Mouse (Mus musculus): Measurements from ENCODE around the gene Gm10228. TPM values are rescaled to one million over a fixed set of nuclear protein-coding genes. Genes with fewer than 3 reads are reported as not detected.
A peak's percentile ranks its signal among the peaks of the same experiment; 100 is the strongest.
"Not testable (repeated sequence)": the region's sequence is repeated elsewhere in the genome, so short reads cannot be mapped to it uniquely, and the experiment has no call there.

Gene Gm10228
- not detected for total RNA-seq (2021)
- long read RNA-seq, experiment 1: 0 reads
- long read RNA-seq, experiment 2: 0 reads

DNA sequence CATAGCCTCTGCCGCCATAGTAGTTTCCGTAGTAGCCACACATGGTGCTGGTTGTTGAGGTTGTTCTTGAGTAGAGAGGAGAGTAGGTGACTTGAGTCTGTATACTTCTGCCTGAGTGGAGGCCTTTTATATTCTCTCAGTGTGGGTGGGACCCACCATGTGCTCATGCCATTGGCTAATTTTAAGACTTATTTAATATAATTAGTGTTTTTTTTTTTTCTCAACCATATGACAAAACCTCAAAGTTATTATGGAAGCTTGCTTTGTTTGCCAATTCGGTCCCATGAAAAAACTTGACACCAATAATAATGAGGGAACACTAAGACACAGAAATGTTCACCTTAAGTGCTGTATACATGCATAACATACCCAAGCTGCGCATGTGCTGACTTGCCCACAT, at the start of gene Gm10228:
Gene Gm10228 (minus strand): TSS at position 101 of the 400 bp plus-strand sequence.
- DNase-seq (ENCODE audit: low spot score in 2 of 2): not testable (repeated sequence)

DNA sequence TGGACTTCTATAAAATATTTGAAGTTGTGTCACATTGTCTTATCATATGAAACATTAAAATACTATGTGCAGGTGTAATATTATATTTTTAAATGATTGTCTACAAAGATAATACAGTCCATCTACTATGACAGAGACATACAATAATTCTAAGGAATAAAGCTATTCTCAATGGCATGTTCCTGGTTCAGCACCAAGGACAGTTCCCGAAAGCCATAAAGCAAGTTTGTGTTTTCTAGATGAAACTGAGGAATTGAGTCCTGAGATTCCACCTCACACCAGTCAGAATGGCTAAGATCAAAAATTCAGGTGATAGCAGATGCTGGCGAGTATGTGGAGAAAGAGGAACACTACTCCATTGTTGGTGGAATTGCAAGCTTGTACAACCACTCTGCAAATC, 29.8 kb upstream of the Gm10228 start:
- peak in 1 of 2 experiments; percentile 18 for DNase-seq (ENCODE audit: low spot score in 2 of 2)

GRCm38 (mm10) chr16:89063902-89064301, 22.6 kb upstream of the Gm10228 start, which contains the start of gene 1110025L11Rik:
Gene 1110025L11Rik (minus strand): TSS chr16:89064002.
- DNase-seq (ENCODE audit: low spot score in 2 of 2): not testable (repeated sequence)

GRCm38 (mm10) chr16:89047783-89048182, 6.5 kb upstream of the Gm10228 start, which contains the start of gene Krtap6-5:
Gene Krtap6-5 (minus strand): TSS chr16:89047883.
- DNase-seq (ENCODE audit: low spot score in 2 of 2): no peak

DNA sequence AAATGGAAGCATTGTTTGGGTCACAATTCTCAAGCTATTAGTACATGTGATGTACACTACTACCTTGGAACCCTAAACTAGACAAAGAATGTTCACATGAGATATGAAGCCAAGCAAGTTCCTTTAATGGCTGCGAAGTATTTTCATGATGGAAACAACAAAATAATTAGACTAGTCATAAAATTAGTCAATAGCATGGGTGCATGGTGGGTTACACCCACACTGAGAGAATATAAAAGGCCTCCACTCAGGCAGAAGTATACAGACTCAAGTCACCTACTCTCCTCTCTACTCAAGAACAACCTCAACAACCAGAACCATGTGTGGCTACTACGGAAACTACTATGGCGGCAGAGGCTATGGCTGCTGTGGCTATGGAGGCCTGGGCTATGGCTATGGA, 9.9 kb downstream of the Gm10228 start, which contains the start of gene Krtap6-1:
Gene Krtap6-1 (plus strand): TSS at position 301 of the 400 bp plus-strand sequence.
- DNase-seq (ENCODE audit: low spot score in 2 of 2): not testable (repeated sequence)

GRCm38 (mm10) chr16:89014984-89015383, 26.3 kb downstream of the Gm10228 start, which contains the start of gene Gm10229:
Gene Gm10229 (plus strand): TSS chr16:89015284.
- not testable (repeated sequence) for DNase-seq (ENCODE audit: low spot score in 2 of 2)

- DNase-seq (ENCODE audit: low spot score in 2 of 2): no peak
These were observed 27.3 kb downstream of the Gm10228 start for GRCm38 (mm10) chr16:89013973-89014372.

- DNase-seq (ENCODE audit: low spot score in 2 of 2): no peak
These were observed 30.6 kb downstream of the Gm10228 start, which contains the start of gene Krtap22-2 for GRCm38 (mm10) chr16:89010659-89011058. Gene Krtap22-2 (minus strand): TSS chr16:89010759.

Other genes with a start within 250 kb of the Gm10228 start
- gene Gm20741, start 229.3 kb downstream of the Gm10228 start, total RNA-seq (2021): not detected
- not detected for gene Krtap15, start 221.3 kb downstream of the Gm10228 start, total RNA-seq (2021)
- not detected for gene Krtap14, start 215.3 kb downstream of the Gm10228 start, total RNA-seq (2021)
- gene Krtap19-1, start 172.1 kb downstream of the Gm10228 start, total RNA-seq (2021): not detected
- not detected for gene Krtap19-2, start 167.2 kb downstream of the Gm10228 start, total RNA-seq (2021)
- not detected for gene Krtap19-3, start 163.4 kb downstream of the Gm10228 start, total RNA-seq (2021)
- gene Krtap19-4, start 156.4 kb downstream of the Gm10228 start, total RNA-seq (2021): not detected
- not detected for gene Krtap19-5, start 145.0 kb downstream of the Gm10228 start, total RNA-seq (2021)
- not detected for gene Krtap19-9b, start 109.2 kb downstream of the Gm10228 start, total RNA-seq (2021)
- not detected for gene Krtap16-3, start 78.6 kb downstream of the Gm10228 start, total RNA-seq (2021)
- not detected for gene Krtap22-2, start 30.7 kb downstream of the Gm10228 start, total RNA-seq (2021)
- gene Gm10229, start 26.2 kb downstream of the Gm10228 start, total RNA-seq (2021): not detected
- gene Krtap6-1, start 9.8 kb downstream of the Gm10228 start, total RNA-seq (2021): not detected
- gene Krtap6-5, start 6.4 kb upstream of the Gm10228 start, total RNA-seq (2021): not detected
- not detected for gene 1110025L11Rik, start 22.5 kb upstream of the Gm10228 start, total RNA-seq (2021)
- gene Krtap6-3, start 42.5 kb upstream of the Gm10228 start, total RNA-seq (2021): not detected
- gene Gm6358, start 99.4 kb upstream of the Gm10228 start, total RNA-seq (2021): not detected
- not detected for gene Gm10061, start 109.6 kb upstream of the Gm10228 start, total RNA-seq (2021)
- not detected for gene Gm9789, start 116.5 kb upstream of the Gm10228 start, total RNA-seq (2021)
- not detected for gene Gm7735, start 128.0 kb upstream of the Gm10228 start, total RNA-seq (2021)
- not detected for gene 1110057P08Rik, start 133.3 kb upstream of the Gm10228 start, total RNA-seq (2021)
- not detected for gene Krtap20-2, start 164.4 kb upstream of the Gm10228 start, total RNA-seq (2021)